Mouse (Mus musculus) urinary bladder, adult 2 months (tissue): Measurements from ENCODE around the gene Vps11. TPM values are rescaled to one million over a fixed set of nuclear protein-coding genes. Genes with fewer than 3 reads are reported as not detected.
A peak's percentile ranks its signal among the peaks of the same experiment; 100 is the strongest.
"Not testable (repeated sequence)": the region's sequence is repeated elsewhere in the genome, so short reads cannot be mapped to it uniquely, and the experiment has no call there.

Experiments used
- DNase-seq: peaks from one replicate; pipeline ENCODE4 v3.0.0; 2022; ENCODE audit warnings: low spot score
- polyA plus RNA-seq: library from polyadenylated mRNA; depleted of rRNA; stranded (reverse); fragments of >200 nt; gene quantifications from 2 replicates; pipeline ENCODE4 v1.2.3, GENCODE M21; 2012

The Vps11 gene
- polyA plus RNA-seq, 1 experiment = 22.0 TPM

DNA sequence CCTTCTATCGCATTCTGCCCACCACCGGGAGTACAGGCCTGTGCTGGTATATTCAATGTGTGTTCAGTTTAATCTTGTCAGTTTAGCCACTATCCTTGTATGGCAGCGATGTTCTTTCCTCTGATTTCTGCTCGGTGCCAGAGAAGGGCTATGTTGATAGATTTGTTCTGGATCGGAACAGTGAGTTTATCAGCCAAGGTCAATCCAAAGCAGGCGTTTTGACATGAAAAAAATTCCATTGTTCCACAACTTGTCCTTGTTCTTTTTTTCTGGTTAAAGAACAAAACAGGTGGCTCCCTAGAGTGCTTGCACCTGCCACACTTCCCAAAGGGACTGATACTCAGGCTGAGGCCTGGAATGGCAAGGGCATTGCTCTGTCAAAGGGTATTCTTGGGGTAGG lies 14.7 kb upstream of the Vps11 start:
- DNase-seq = no peak

- DNase-seq = no peak
Measured at GRCm38 (mm10) chr9:44373386-44373785, 11.9 kb upstream of the Vps11 start.

- DNase-seq = no peak
Measured at GRCm38 (mm10) chr9:44364480-44364879, 3.0 kb upstream of the Vps11 start.

GRCm38 (mm10) chr9:44361931-44362330 lies 461 bp upstream of the Vps11 start:
- DNase-seq = not testable (repeated sequence)

DNA sequence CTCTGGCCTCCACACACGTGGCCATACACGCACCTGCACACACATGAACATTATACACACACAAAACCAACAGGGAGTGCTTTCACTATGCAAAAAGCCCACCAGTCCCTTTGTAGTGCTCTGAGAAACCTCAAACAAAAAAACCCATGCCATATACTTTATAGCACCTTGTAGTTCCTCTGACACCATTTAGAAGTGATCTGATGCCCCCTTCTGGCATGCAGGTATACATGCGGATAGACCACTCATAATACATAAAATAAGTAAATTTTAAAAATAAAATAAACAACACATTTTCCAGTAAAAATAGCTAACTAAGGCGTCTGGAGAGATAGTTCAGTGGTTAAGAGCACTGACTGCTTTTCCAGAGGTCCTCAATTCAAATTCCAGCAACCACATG lies 4.3 kb downstream of the Vps11 start:
- no peak for DNase-seq

DNA sequence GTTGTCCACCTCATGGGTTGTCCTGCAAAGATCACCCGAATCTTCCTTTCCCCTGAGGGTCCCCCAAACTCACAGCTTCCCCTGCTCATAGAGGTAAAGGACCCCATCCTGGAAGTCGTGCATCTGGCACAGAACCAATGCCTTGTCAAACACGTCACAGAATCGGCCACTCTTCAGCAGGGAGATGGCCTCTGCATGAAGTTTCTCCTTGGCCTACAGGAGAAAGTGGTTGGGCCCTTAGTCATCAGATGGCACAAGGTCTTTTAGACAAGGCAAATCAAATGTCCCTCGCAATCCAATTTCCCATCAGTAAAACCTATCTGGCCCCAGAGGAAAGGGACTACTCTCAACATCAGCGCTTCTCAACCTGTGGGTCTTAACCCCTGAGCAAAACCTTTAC lies 8.3 kb downstream of the Vps11 start:
- DNase-seq = no peak

DNA sequence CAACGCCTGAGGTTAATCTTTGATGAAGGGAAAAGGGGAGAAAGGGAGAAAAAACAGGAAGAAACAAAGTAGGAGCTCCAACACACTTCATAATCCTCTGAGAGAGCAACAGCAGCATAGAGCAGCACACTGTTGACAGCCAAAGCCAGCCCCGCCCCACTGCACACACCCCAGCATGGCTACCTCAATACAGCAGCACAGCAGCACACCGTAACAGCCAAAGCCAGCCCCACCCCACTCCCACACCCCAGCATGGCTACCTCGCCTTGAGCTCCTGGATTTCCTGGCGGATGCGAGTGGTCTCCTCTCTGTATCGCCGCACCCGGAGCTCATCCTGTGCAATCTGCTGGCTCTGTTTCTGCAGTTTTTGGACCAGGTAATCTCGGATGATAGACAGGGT lies 9.1 kb downstream of the Vps11 start:
- no peak for DNase-seq

GRCm38 (mm10) chr9:44351396-44351795 lies 10.1 kb downstream of the Vps11 start:
- no peak for DNase-seq

DNA sequence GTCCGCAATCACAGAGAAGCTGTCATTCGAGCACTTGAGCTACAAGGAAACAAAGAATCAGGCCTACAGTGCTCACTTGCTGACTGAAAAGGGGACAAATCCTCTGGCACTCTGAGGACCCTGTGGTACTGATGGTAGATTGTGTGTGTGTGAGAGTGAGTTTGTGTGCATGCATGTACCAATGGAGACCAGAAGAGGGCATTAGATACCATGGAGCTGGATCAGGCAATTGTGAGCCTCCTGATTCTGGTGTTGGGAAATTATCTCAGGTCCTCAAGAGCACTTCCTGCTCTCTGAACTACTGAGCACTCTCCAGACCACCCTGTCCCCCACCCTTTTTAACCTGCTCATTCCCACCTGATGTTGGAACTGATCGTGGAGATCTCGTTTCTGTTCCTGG lies 12.9 kb downstream of the Vps11 start:
- no peak for DNase-seq

GRCm38 (mm10) chr9:44347621-44348020 lies 13.8 kb downstream of the Vps11 start:
- DNase-seq = no peak

GRCm38 (mm10) chr9:44347166-44347565 lies 14.3 kb downstream of the Vps11 start:
- DNase-seq = no peak

DNA sequence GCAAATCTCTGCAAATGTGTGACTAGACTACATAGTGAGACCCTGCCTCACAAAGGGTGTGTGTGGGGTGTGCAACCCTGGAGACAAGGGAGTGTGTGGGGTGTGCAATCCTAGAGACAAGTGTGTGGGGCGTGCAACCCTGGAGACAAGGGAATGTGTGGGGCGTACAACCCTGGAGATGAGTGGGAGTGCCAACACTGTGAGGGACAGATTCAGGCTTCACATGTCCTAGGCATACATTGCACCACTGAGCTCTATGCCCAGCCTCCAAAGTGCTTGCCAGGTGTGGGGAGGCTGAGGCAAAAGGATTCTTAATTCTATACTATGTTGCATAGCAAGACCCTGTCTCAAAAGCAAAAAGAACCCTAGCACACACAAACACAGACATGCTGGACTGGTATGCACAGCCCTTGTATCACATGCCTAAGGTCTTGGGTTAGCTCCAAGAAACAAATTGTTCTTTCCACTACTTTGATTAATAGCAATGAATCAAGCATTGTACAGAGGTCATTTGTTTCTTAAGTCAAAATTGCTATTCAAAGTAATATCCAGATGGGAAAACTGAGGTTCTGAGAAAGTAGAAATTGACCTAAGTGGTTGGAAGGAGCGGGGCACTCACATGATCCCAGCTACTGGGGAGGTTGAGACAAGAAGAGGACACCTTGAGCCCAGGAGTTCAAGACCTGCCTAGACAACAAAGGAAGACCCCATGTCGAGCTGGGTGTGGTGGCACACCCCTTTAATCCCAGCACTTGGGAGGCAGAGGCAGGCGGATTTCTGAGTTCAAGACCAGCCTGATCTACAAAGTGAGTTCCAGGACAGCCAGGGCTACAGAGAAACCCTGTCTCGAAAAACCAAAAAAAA lies 15.7 kb downstream of the Vps11 start:
- DNase-seq = no peak

DNA sequence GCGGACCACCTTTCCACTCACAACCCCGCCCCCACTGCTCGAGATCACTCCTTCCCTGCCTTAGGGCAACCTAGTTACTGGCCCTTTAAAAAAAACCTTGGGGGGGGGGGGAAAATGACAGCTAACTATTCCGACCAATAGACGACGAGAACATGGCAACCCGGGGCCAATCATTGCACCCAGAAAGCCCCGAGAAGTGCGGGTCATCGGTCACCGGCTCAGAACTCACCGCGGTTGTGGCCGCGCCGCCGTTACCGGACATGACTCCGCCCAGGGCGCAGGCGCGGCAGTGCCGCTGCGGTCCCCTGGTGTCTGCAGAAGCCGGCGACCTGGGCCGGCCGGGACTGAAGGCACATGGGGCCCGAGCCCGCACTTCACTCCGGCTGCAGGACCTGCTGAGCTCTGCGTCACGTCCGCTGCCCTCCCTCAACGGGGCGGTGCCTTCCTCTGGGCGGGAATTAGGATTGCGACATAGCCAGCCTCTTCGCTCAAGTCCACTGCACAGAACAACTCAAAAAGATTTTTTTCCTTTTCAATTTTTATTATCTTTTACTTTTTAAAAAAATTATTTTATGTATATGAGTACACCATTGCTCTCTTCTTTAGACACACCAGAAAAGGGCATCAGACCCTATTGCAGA lies 17.6 kb downstream of the Vps11 start, which contains the start of gene Hmbs:
Gene Hmbs, minus strand, starts transcription at position 448 of the 641 bp plus-strand sequence.
- peak; percentile 90 for DNase-seq

- no peak for DNase-seq
Measured at GRCm38 (mm10) chr9:44343290-44343689, 18.2 kb downstream of the Vps11 start.

- DNase-seq = no peak
Measured at GRCm38 (mm10) chr9:44342605-44343004, 18.9 kb downstream of the Vps11 start.

GRCm38 (mm10) chr9:44342173-44342572 lies 19.3 kb downstream of the Vps11 start:
- DNase-seq = no peak

DNA sequence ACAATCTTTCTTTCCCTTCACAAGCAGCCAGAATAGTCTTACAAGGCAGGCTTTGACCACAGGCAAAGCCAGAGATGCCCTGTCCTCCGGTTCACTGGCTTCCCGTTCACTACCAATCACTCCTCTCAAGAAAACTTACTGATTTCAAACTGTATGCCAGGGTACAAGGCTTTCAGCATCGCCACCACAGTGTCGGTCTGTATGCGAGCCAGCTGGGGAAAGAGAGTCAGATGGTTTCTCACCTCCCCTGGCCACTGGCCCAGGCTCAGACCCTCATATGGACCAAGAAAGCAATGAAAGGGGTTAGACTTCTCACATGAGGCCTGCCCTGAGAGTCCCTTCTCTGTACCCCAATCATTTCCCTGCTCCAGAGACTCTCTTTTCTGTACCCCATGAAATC lies 20.0 kb downstream of the Vps11 start:
- no peak for DNase-seq

DNA sequence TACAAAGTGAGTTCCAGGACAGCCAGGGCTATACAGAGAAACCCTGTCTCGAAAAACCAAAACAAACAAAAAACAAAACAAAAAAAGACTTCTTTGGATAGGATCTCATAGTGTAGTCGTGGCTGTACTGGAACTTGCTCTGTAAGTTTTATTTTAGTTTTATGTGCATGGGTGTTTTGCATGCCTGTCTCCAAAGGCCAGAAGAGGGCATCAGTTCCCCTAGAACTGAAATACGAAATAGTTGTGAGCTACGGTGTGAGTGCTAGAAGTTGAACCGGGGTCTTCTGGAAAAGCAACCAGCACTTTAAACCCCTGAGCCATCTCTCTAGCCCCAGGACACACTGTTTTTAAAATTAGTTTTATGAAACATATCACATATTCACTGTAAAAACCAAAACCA lies 22.9 kb downstream of the Vps11 start:
- DNase-seq = no peak

GRCm38 (mm10) chr9:44337436-44338169 lies 23.9 kb downstream of the Vps11 start:
- no peak for DNase-seq

DNA sequence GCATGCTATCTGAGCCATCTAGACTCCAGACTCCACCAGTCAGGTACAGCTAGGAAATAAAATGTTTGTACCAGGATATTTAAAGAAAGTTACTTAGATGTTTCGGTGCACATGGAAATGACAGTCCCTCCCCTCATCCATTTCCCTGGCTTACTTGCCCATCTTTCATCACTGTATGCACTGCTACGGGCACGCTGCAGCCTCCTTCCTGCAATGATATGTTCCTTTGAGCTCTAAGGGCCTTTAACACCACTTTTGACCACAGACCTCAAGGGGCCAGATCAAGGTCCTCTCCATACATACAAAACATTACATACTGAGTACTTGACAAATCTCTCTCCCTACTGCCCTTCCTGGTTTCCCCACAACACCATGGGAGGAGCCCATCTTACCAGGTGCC lies 24.5 kb downstream of the Vps11 start:
- DNase-seq = no peak

GRCm38 (mm10) chr9:44336513-44336912 lies 25.0 kb downstream of the Vps11 start:
- not testable (repeated sequence) for DNase-seq

- DNase-seq = no peak
Measured at GRCm38 (mm10) chr9:44336093-44336406, 25.4 kb downstream of the Vps11 start.
